Mouse (Mus musculus) forebrain, embryonic 16.5 days (tissue): ENCODE measurements around the gene Olfml3. TPM values are rescaled to one million over a fixed set of nuclear protein-coding genes. Genes with fewer than 3 reads are reported as not detected.

Experiments
- ATAC-seq: fragments of 200-750 bp; cut with Nextera tagmentation; 2 replicates; pipeline ENCODE4 v1.8.0; 2017; ENCODE audit warnings: mild to moderate bottlenecking, moderate library complexity
- H3K27ac ChIP-seq: fragments of 300-500 bp; sonication (generic); 2 replicates; pipeline ENCODE4 v1.5.1; 2014; ENCODE audit warnings: low read length, control low read depth
- H3K27me3 ChIP-seq: fragments of 300-500 bp; sonication (generic); replicated peaks from 2 replicates; pipeline ENCODE4 v1.6.1; 2014; ENCODE audit warnings: low read length; ENCODE audit not compliant: control insufficient read depth, insufficient read depth
- H3K36me3 ChIP-seq: fragments of 300-500 bp; sonication (generic); 2 replicates; pipeline ENCODE4 v1.6.1; 2014; ENCODE audit not compliant: control insufficient read depth, insufficient read depth
- H3K4me1 ChIP-seq: fragments of 300-500 bp; sonication (generic); replicated peaks from 2 replicates; pipeline ENCODE4 v1.6.1; 2014; ENCODE audit warnings: low read length; ENCODE audit not compliant: control insufficient read depth, insufficient read depth
- H3K4me2 ChIP-seq: fragments of 300-500 bp; sonication (generic); 2 replicates; pipeline ENCODE4 v1.6.1; 2014; ENCODE audit warnings: mild to moderate bottlenecking, low read length, control low read depth
- H3K4me3 ChIP-seq: fragments of 300-500 bp; sonication (generic); replicated peaks from 2 replicates; pipeline ENCODE4 v1.5.1; 2014; ENCODE audit warnings: mild to moderate bottlenecking, low read length, control low read depth
- H3K9ac ChIP-seq: fragments of 300-500 bp; sonication (generic); replicated peaks from 2 replicates; pipeline ENCODE4 v1.6.1; 2014; ENCODE audit warnings: low read depth, low read length, control low read depth
- H3K9me3 ChIP-seq: fragments of 300-500 bp; sonication (generic); 2 replicates; pipeline ENCODE4 v1.6.1; 2016; ENCODE audit warnings: low read length; ENCODE audit not compliant: control insufficient read depth
- WGBS: fragments of 180-500 bp; shearing (Covaris S2); extraction: QIAGEN DNeasy Blood & Tissue Kit; methylation state at CpG from one replicate; pipeline ENCODE4 v1.1.7; 2014; 5-methylcytosine and 5-hydroxymethylcytosine counted together
- polyA plus RNA-seq: library from polyadenylated mRNA; unstranded; fragments of >200 nt; fragmentation: Nextera tagmentation; extraction: Ambion mirVana; gene quantifications from 2 replicates; pipeline ENCODE4 v1.2.1, GENCODE M21; 2015

Gene Olfml3
- polyA plus RNA-seq, 1 experiment from 2014 or later: 5.1 TPM

- peak; percentile 32; the same call in 1 of the 2 replicates for ATAC-seq
- Histone ChIP-seq H3K4me3 (no peak overlapping the region), H3K9ac (no peak overlapping the region), H3K4me1 (peaks cover 13% of the 10 kb centered on the region), H3K27me3 (no peaks in the 10 kb centered on the region), H3K36me3 (no peaks in the 10 kb centered on the region), H3K9me3 (no peaks in the 10 kb centered on the region), H3K27ac (no peak overlapping the region), H3K4me2 (no peak overlapping the region)
- WGBS: 52% methylated on average over 15 of the region's 15 CpGs
These were observed 20.7 kb downstream of the Olfml3 start for GRCm38 (mm10) chr3:103716774-103717760.

- Histone ChIP-seq H3K4me2 (no peak overlapping the region), H3K27me3 (no peaks in the 10 kb centered on the region), H3K27ac (no peak overlapping the region), H3K9me3 (no peaks in the 10 kb centered on the region), H3K9ac (no peak overlapping the region), H3K36me3 (no peaks in the 10 kb centered on the region), H3K4me1 (peaks cover 13% of the 10 kb centered on the region), H3K4me3 (no peak overlapping the region)
- WGBS: 28% methylated on average over 11 of the region's 11 CpGs
- ATAC-seq: peak; percentile 42; the same call in 1 of the 2 replicates
These were observed 21.8 kb downstream of the Olfml3 start for GRCm38 (mm10) chr3:103715762-103716693.

- Histone ChIP-seq H3K27ac (no peak overlapping the region), H3K9me3 (no peaks in the 10 kb centered on the region), H3K4me2 (no peak overlapping the region), H3K4me3 (no peak overlapping the region), H3K27me3 (no peaks in the 10 kb centered on the region), H3K9ac (no peak overlapping the region), H3K36me3 (no peaks in the 10 kb centered on the region), H3K4me1 (peaks cover 13% of the 10 kb centered on the region)
- no peak for ATAC-seq
- WGBS: 86% methylated on average over 8 of the region's 8 CpGs
These were observed 22.9 kb downstream of the Olfml3 start for GRCm38 (mm10) chr3:103714942-103715341.

- ATAC-seq: no peak
- Histone ChIP-seq H3K9ac (no peak overlapping the region), H3K27ac (no peak overlapping the region), H3K36me3 (no peaks in the 10 kb centered on the region), H3K27me3 (no peaks in the 10 kb centered on the region), H3K4me3 (no peak overlapping the region), H3K4me1 (peaks cover 13% of the 10 kb centered on the region), H3K4me2 (no peak overlapping the region), H3K9me3 (no peaks in the 10 kb centered on the region)
- WGBS: 76% methylated on average over 7 of the region's 7 CpGs
These were observed 23.4 kb downstream of the Olfml3 start for GRCm38 (mm10) chr3:103714236-103714875.

- 94% methylated on average over 4 of the region's 4 CpGs for WGBS
- no peak for ATAC-seq
- no peaks in the 10 kb centered on the region for H3K36me3 ChIP-seq
- H3K9ac ChIP-seq: no peak overlapping the region
- H3K27ac ChIP-seq: no peak overlapping the region
- H3K4me3 ChIP-seq: no peak overlapping the region
- H3K4me2 ChIP-seq: no peak overlapping the region
- no peaks in the 10 kb centered on the region for H3K9me3 ChIP-seq
- H3K4me1 ChIP-seq: peaks cover 12% of the 10 kb centered on the region
- no peaks in the 10 kb centered on the region for H3K27me3 ChIP-seq
These were observed 25.6 kb downstream of the Olfml3 start for GRCm38 (mm10) chr3:103712196-103712595.

- Histone ChIP-seq H3K9ac (no peak overlapping the region), H3K27me3 (no peaks in the 10 kb centered on the region), H3K4me1 (no peaks in the 10 kb centered on the region), H3K27ac (no peak overlapping the region), H3K9me3 (no peaks in the 10 kb centered on the region), H3K4me2 (no peak overlapping the region), H3K4me3 (no peak overlapping the region), H3K36me3 (no peaks in the 10 kb centered on the region)
- ATAC-seq: no peak
- WGBS: 87% methylated on average over 5 of the region's 5 CpGs
These were observed 28.2 kb downstream of the Olfml3 start for GRCm38 (mm10) chr3:103709470-103710040.

GRCm38 (mm10) chr3:103705426-103705825, 32.4 kb downstream of the Olfml3 start:
- H3K27ac ChIP-seq: no peak overlapping the region
- no peak overlapping the region for H3K9ac ChIP-seq
- H3K4me3 ChIP-seq: no peak overlapping the region
- H3K9me3 ChIP-seq: no peaks in the 10 kb centered on the region
- no peaks in the 10 kb centered on the region for H3K4me1 ChIP-seq
- WGBS: 91% methylated on average over 12 of the region's 12 CpGs
- no peak overlapping the region for H3K4me2 ChIP-seq
- H3K27me3 ChIP-seq: no peaks in the 10 kb centered on the region
- ATAC-seq: no peak
- H3K36me3 ChIP-seq: no peaks in the 10 kb centered on the region

- Histone ChIP-seq H3K27me3 (no peaks in the 10 kb centered on the region), H3K4me2 (no peak overlapping the region), H3K27ac (no peak overlapping the region), H3K36me3 (no peaks in the 10 kb centered on the region), H3K9me3 (no peaks in the 10 kb centered on the region), H3K9ac (no peak overlapping the region), H3K4me1 (no peaks in the 10 kb centered on the region), H3K4me3 (no peak overlapping the region)
- ATAC-seq: no peak
- 59% methylated on average over 6 of the region's 6 CpGs for WGBS
These were observed 33.1 kb downstream of the Olfml3 start for GRCm38 (mm10) chr3:103704661-103705060.
